Mouse (Mus musculus): ENCODE measurements around the gene Iqgap1.

Gene Iqgap1

DNA sequence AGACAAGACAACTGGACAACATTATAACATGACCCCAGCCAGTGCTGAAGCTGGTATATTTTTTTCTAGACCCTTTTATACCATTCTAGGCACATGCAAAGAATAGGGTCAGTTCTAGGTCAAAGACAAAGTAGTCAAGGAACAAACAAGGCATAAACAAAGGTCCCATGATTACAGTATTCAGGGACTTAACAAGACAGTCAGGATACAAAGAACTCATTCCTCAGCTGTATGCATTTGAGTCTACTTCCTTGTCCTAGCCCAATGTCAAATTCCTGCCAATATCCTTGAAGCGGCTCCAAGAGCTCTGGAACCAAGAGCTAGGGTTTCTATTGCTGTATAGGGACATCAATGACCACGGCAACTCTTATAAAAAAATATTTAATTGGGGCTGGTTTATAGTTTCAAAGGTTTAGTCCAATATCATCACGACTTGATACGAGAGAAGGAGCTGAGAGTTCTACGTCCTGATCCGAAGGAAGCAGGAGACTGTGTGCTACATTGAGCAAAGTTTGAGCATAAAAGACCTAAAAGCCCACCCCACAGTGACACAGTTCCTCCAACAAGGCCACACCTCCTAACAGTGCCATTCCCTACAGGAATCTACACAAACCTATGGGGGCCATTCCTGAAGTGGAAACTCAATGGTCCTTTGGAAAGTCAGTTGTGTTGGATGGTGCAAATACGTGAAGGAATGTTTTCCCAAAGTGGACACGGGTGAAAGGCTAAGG is 18.3 kb upstream of the Iqgap1 start:
- peak; percentile 92 for DNase-seq (ENCODE audit: low read depth, low spot score)

GRCm38 (mm10) chr7:80843176-80843575 is 17.4 kb upstream of the Iqgap1 start:
- DNase-seq (ENCODE audit: low read depth, low spot score): no peak

DNA sequence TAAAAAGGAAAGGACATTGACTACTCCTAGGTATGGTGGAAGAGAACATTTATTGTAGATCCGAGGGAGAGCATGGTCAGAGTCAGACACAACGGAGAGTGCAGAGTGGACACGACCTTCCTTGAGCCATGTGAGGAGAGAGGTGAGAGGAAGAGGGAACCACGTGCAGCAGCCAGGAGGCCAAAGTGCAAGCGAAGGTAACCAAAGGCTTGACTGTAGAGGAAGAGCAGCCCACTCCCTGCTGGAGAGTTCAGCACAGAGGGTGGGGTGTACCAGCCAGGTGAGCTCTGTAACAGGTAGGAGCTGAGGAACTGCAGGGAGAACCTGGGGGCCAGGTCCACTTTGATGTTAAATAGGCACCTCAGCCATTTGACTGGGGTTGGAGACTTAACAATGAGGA is 16.4 kb upstream of the Iqgap1 start:
- no peak for DNase-seq (ENCODE audit: low read depth, low spot score)

GRCm38 (mm10) chr7:80840937-80841336 is 15.2 kb upstream of the Iqgap1 start:
- DNase-seq (ENCODE audit: low read depth, low spot score): no peak

GRCm38 (mm10) chr7:80840241-80840640 is 14.5 kb upstream of the Iqgap1 start:
- DNase-seq (ENCODE audit: low read depth, low spot score): no peak

DNA sequence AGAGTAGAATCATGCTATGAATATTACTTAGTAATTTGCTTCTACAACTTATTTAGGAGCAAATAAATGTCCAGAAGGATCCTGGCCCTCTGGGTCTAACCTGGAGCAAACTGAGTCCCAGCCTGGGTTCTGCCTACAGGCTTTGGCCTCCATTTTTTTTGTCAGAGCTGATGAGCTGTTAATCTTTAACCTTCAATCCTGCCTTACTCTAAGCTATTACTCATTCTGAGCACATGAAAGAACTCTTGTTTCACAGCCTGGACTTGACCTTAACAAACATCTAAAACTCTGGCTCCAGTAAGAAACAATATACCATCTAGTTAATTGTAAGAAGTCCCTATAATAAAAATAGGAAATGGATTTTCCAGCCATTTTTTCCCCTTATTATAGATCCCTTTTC is 14.0 kb upstream of the Iqgap1 start:
- DNase-seq (ENCODE audit: low read depth, low spot score): no peak

GRCm38 (mm10) chr7:80838247-80838646 is 12.5 kb upstream of the Iqgap1 start:
- DNase-seq (ENCODE audit: low read depth, low spot score): no peak

DNA sequence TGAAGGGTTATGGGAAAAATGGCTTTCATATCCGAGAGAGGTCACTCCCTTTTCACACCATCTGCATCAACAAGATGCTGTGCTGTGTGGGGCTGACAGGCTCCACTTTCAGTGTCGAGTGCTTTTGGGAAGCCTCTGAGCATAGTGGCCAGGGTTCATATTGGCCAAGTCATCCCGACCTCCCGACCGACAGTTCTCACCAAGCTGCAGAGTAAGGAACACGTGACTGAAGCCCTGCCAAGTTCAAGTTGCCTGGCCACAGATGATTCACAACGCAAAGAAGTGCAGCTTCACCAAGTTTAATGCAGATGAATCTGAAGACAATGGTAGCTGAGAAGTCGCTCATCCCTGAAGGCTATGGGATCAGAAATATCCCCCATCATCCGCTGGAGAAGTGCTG is 12.0 kb upstream of the Iqgap1 start:
- peak; percentile 51 for DNase-seq (ENCODE audit: low read depth, low spot score)

DNA sequence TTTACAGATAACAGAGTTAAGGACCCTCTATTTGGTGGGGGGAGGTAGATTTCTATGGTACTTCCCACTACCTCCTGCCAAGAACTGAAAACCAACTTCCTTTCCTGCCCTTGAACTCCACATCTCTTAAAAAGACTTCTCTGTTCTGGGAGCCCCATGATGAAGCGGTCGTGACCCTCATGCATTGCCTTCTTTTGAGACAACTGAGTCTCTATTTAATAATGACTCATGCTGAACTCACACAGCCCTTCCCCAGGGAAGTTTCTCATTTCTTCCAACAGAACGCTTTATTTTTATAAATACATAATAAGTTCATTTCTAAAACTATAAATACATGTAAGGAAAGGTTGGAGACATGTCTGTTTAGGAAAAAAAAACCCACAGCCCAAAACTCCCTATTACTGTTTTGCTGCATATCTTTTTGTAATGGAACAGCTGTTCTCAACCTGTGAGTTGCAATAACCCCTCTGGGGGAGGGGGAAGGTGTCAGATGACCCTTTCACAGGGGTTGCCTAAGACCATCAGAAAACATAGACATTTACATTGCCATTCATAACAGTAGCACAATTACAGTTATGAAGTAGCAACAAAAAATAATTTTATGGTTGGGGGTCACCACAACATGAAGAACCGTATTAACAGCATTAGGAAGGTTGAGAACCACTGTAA is 10.3 kb upstream of the Iqgap1 start:
- DNase-seq (ENCODE audit: low read depth, low spot score): no peak

GRCm38 (mm10) chr7:80833651-80834532 is 8.1 kb upstream of the Iqgap1 start:
- no peak for DNase-seq (ENCODE audit: low read depth, low spot score)

DNA sequence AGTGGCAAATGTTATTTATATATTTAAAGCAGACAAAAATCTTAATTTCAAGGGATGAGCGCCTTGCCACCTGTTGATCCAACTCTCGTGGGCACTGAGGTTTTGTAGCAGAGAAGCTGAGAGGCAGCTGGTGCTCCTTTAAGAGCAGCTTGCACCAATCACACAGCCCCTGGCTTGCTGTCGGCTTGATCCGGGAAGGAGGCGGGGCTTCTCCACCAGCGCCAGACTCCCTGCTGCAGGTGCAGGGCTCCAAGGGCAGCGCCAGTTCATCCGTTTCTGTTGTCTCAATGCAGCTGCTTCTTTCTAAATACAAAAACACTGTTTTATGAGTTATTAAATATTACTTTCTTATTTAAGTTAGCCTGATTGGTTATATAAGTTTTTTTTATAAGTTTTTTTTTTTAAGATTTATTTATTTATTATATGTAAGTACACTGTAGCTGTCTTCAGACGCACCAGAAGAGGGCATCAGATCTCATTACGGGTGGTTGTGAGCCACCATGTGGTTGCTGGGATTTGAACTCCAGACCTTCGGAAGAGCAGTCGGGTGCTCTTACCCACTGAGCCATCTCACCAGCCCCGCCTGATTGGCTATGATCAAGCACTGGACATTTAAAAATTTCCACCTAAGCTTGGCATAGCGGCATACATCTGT is 7.3 kb upstream of the Iqgap1 start:
- DNase-seq (ENCODE audit: low read depth, low spot score): peak; percentile 86

- no peak for DNase-seq (ENCODE audit: low read depth, low spot score)
Measured at GRCm38 (mm10) chr7:80832191-80832590, 6.4 kb upstream of the Iqgap1 start.

- peak; percentile 68 for DNase-seq (ENCODE audit: low read depth, low spot score)
Measured at GRCm38 (mm10) chr7:80830193-80830803, 4.5 kb upstream of the Iqgap1 start.

DNA sequence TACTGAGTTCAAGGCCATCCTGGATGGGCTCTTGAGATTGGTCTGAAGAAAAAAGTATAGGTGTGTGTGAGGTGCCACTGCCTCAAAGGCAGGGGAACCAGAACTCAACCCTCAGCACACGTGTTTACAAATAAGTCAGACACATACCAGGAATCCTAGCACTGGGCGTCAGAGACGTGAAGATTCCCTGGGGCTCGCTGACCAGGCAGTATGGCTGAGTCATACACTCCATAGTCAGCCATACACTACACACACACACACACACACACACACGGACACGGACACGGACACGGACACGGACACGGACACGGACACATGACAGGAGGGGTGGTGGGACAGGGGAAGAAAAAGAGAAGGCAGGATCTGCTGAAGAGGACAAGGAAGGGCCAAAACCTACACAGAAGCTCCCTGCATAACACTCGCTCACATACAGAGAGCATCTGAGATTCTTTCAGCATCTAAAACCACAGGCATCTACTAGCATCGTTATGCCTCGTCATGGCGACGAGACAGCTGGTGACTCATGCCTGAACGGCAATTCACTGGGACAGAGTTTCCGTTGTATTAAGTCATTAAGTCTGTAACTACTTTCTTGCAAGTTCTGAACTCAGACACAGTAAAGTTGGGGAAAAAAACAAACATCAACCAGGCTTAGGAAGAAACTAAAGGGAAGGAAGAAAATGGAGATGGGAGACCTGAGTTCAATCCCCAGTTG is 2.5 kb upstream of the Iqgap1 start:
- DNase-seq (ENCODE audit: low read depth, low spot score): no peak

- no peak for DNase-seq (ENCODE audit: low read depth, low spot score)
Measured at GRCm38 (mm10) chr7:80823875-80824682, 1.7 kb downstream of the Iqgap1 start.

DNA sequence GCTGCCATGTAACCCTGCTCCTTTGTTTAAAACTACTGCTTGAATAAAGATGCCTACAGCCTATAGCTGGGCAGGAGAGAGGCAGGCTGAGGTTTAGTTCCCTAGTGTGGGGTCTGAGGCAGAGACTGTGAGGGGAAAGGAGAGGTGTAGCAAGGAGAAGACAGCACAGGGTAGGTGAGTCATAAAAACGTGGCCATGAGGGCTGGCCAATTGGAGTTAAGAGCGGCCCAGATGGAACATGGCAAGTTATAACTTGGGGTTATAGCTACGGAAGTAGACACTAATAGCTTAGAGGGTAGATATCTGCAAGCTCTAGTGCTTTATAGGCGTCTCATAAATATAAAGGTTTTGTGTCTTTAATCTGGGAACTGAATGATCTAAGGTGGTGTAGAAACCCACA is 2.5 kb downstream of the Iqgap1 start:
- DNase-seq (ENCODE audit: low read depth, low spot score): no peak

DNA sequence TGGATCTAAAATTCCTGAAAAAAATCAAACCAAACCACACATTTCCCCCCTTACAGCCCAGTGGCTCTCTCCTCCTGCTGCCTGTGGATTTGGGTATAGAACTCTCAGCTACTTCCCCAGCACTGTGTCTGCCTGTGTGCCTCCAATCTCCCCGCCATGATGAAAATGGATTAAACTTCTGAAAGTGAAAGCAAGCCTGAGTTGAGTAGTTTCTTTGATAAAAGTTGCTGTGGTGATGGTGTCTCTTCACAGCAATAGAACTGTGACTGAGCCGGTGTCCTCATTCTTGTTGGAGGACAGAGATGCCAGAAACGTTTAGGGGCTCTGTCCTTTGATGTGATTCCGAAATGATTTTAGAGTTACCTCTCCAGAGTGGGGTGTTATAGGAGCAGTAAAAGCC is 4.9 kb downstream of the Iqgap1 start:
- DNase-seq (ENCODE audit: low read depth, low spot score): no peak

DNA sequence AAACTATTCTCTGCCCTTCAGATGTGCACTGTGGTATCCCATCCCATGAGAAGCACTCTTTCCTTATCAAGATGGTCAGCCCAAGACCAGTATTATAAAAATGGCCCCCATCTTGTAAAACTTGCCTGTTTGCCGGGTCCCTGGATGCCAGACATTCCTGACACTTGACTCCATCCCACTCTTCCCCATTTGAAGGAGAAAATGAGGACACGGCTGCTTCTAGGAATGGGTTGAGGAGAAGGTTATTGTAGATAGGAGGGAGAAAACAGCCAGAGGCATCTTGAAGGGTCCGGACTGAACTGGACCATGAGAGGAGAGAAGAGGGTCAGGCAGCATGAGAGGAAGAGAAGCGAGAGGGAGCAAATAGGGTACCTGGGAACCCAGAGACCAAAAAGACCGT is 9.1 kb downstream of the Iqgap1 start:
- DNase-seq (ENCODE audit: low read depth, low spot score): peak; percentile 70

DNA sequence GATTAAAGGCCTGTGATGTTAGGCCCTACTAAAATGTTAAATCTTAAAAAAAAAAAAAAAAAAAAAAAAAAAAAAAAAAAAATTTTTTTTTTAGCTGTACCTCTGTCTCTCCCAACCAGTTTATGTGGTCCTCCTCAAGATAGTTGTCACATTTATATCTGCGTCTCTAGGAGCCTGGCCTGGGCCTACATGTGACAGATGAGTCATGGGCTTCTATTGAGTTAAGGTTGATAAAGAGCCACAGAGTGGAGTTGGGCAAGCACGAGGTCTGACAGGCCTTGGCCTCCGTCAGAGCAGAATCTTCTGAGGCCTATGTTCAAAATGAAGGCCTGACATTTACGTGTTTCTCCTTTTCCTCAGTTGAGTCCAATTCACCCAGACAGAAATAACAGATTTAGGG is 12.4 kb downstream of the Iqgap1 start:
- no peak for DNase-seq (ENCODE audit: low read depth, low spot score)

DNA sequence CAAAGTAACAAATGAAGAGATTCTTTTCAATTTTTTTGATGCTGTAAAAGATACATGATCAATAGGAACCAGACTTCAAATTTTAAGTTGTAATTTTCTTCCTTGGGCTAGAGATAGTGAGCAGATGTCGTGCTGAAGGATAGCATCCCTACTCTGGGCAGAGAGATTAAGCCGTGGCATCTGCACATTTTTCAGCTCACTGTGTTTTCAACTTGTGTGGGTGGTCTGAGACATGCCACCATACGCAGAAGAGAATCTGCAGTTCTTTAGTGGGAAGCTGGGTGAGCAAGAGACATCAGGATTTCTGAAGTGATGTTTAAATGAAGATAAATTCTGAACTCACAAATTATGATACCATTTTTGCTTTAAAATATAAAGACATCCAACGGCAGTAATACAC is 19.4 kb downstream of the Iqgap1 start:
- DNase-seq (ENCODE audit: low read depth, low spot score): no peak

Measured in ZHBTc4 (cell line).